Mouse (Mus musculus): ENCODE measurements around the gene Fyttd1. TPM values are rescaled to one million over a fixed set of nuclear protein-coding genes. Genes with fewer than 3 reads are reported as not detected.

Gene Fyttd1
- 118 and 121 TPM in 2 replicates for polyA plus RNA-seq (2016; fragmentation: Nextera tagmentation; extraction: Ambion mirVana)

DNA sequence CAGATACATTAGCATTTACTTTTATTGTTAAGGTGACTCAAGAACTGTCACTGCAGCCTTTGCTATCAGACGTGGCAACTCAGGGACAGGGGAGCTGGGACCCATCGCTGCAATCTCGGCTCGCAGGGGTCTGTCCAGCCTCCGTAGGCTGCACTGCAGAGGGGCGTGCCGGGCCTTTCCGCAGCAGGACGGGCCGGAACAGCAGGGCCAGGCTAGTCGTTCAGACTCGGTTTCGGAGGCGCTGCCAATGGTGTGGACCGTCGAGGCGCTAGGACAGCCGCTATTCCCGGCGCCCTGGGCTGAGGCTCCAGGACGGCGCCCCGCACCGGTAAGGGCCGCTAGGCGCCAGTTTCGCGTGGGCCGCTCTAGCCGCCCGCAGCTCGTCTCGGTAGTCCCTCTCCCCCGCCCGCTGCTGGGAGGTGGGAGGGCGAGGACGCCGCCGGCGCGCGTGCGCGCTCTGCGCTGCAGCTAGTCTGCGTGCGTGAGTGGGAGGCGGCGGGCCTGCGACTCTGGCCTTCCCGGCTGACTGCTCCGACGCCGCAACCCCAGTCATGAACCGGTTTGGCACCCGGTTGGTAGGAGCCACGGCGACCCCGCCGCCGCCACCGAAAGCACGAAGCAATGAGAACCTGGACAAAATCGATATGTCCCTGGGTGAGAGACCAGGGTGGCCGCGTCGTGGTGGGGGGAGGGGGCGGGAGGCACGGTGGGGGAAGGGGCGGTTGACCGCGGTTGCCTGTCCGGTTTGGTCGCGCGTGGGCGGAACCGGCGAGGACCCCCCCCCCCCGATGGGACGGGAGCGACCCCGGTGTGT is at the start of gene Fyttd1, which contains the start of gene Rubcn:
Gene Fyttd1 (plus strand): TSS at position 158 of the 814 bp plus-strand sequence.
Gene Rubcn (minus strand): TSS at position 424 of the 814 bp plus-strand sequence.
- 1% methylated on average over 75 of the region's 83 CpGs for WGBS
- H3K9me3 ChIP-seq: no peaks in the 10 kb centered on the region

DNA sequence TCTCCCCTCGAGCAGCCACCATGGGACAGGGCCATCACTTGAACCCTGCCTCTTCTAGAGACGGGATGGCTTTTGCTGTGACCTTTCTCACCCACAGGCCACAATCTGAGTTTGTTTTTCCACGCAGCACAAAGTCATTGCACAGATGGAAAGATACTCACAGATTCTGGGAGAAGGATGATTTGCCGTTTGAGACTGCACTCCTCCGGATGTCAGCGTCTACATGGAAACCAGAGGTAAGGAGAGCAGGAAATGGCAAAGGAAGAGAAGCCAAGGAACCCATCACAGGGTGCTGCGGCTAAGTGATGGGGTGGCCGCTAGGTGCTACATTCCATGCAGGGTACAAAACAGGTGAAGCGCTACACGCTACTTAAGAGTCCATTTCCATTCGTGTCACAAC is 48.2 kb upstream of the Fyttd1 start:
- 90% methylated on average over 11 of the region's 11 CpGs for WGBS
- peaks cover 65% of the 10 kb centered on the region for H3K36me3 ChIP-seq

More for the DNA sequence above, at the start of gene Fyttd1, which contains the start of gene Rubcn:
- H3K4me2 ChIP-seq: peak within 1 kb of the TSS; percentile 81
- no peaks in the 10 kb centered on the region for H3K27me3 ChIP-seq
- H3K36me3 ChIP-seq: no peaks in the 10 kb centered on the region; the same call in 1 of the 2 replicates
- peak within 1 kb of the TSS; percentile 92 for H3K9ac ChIP-seq (replicated peaks)
- peak within 1 kb of the TSS; percentile 85 for H3K27ac ChIP-seq
- peak within 1 kb of the TSS; percentile 94 for H3K4me3 ChIP-seq (replicated peaks)
- ATAC-seq (ENCODE audit: insufficient number of reproducible peaks, insufficient read depth, low FRiP score, low TSS enrichment, low read depth): peak; percentile 95
- H3K4me1 ChIP-seq (replicated peaks): peaks cover 15% of the 10 kb centered on the region

DNA sequence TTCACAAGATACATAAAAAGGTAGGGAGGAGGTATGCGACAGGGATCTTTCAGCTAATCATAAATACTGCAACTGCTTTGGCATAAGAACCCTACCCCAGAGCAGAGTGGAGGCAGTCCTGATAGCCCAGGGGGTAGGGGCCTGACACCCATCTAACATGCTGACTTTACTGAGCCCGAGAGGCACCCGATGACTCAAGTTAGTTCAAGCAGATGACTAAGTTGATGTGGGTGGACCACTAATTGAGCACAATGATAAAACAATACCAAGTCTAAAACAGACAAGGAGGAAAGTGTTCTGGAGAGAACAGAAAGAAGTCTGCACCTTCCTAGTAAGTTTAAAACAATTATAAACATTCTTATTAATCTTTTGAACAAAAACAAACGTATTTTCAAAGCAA is 45.8 kb upstream of the Fyttd1 start:
- Histone ChIP-seq H3K36me3 (peaks cover 60% of the 10 kb centered on the region), H3K9me3 (no peaks in the 10 kb centered on the region), H3K4me2 (no peak overlapping the region), H3K27me3 (no peaks in the 10 kb centered on the region), H3K27ac (no peak overlapping the region), H3K9ac (replicated peaks) (no peak overlapping the region), H3K4me1 (replicated peaks) (no peaks in the 10 kb centered on the region), H3K4me3 (replicated peaks) (no peak overlapping the region)
- ATAC-seq (ENCODE audit: insufficient number of reproducible peaks, insufficient read depth, low FRiP score, low TSS enrichment, low read depth): no peak
- 87% methylated on average over 4 of the region's 4 CpGs for WGBS

More for the DNA sequence above, 48.2 kb upstream of the Fyttd1 start:
- Histone ChIP-seq H3K27ac (no peak overlapping the region), H3K9ac (replicated peaks) (no peak overlapping the region), H3K27me3 (no peaks in the 10 kb centered on the region), H3K9me3 (no peaks in the 10 kb centered on the region), H3K4me3 (replicated peaks) (no peak overlapping the region), H3K4me2 (no peak overlapping the region), H3K4me1 (replicated peaks) (no peaks in the 10 kb centered on the region)
- no peak for ATAC-seq (ENCODE audit: insufficient number of reproducible peaks, insufficient read depth, low FRiP score, low TSS enrichment, low read depth)

DNA sequence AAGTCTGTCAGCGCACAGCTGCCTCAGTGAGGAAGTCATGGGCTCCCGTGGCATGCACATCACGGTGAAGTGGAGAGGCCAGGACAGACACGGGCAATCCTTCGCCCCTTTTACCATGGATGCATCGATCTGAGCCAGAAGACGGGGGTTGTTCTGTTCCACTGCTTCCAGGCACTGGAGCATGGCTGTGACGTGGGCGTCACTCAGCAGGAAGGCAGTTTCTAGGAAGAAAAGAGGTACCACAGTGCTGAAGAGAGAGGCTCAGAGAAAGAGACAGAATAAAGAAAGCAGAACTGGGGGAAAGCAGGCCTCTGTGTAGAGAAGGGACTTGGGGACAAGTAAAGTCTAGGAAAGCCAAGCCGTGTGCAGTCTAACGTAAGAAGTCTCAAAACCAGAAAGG is 30.2 kb upstream of the Fyttd1 start:
- Histone ChIP-seq H3K27ac (no peak overlapping the region), H3K36me3 (peaks cover 75% of the 10 kb centered on the region), H3K27me3 (no peaks in the 10 kb centered on the region), H3K4me3 (replicated peaks) (no peak overlapping the region), H3K4me1 (replicated peaks) (no peaks in the 10 kb centered on the region), H3K9ac (replicated peaks) (no peak overlapping the region), H3K4me2 (no peak overlapping the region), H3K9me3 (no peaks in the 10 kb centered on the region)
- ATAC-seq (ENCODE audit: insufficient number of reproducible peaks, insufficient read depth, low FRiP score, low TSS enrichment, low read depth): no peak
- 93% methylated on average over 11 of the region's 11 CpGs for WGBS

DNA sequence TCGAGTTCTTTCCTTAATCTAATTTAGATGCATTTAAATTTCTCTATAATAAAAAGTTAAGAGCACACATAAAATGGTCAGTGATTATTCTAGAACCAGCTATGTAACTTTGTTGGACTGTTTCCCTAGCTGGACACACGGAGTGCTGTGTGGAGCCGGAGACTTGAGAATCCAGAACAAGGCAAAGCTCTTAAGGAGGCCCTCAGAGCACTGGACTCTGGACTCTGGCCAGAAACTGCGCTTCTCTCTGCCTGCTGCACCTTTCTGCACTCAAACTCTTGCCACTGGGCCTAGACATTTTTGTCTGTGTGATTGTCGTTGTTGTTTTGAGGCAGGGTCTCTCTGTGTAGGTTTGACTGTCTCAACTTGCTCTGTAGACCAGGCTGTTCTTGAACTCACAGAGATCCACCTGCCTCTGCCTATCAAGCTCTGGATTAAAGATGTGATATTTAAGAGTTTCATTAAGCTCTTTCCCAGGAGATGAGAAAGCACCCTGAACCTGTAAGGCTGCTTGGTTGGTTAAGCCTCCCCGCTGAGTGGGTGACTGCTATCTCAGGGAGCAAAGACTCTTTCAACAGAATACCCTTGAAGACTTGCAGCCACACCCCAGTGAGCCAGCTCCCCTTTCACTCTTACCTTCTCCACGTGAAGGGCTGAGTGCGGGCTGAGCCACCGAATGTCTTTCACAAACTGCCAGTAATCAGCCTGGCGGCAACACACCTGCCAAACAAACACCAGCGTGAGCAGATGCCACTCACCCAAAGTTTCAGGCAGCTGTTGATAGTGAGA is 28.1 kb upstream of the Fyttd1 start:
- Histone ChIP-seq H3K9ac (replicated peaks) (no peak overlapping the region), H3K4me1 (replicated peaks) (no peaks in the 10 kb centered on the region; the same call in 1 of the 2 replicates), H3K4me3 (replicated peaks) (no peak overlapping the region), H3K27me3 (no peaks in the 10 kb centered on the region), H3K9me3 (no peaks in the 10 kb centered on the region), H3K36me3 (peaks cover 65% of the 10 kb centered on the region), H3K27ac (no peak overlapping the region), H3K4me2 (no peak overlapping the region)
- 92% methylated on average over 11 of the region's 11 CpGs for WGBS
- no peak for ATAC-seq (ENCODE audit: insufficient number of reproducible peaks, insufficient read depth, low FRiP score, low TSS enrichment, low read depth)

DNA sequence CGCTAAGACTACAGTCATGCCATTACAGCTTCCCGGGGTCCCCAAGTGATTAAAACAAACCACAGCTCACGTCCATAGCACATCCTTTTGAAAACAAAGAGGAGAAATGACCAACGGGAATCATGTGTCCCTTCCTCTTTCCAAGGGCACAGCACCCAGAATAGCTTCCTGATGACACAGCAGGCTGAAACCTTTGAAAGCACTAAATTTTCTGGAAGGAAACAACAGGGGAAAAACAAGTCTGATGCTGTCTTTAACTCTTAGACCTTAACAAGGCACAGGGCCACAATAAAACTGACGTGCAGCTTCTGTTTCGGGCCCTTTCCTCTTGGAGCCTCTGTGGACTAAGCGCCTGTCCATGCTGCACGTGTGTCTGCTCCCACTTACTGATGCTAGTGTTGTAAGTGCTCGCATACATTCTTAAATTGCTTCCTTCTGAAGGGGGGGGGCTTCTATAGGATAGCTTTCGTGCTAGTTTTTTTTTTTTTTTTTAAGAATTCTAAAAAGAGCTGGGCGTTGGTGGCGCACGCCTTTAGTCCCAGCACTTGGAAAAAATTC is 23.7 kb upstream of the Fyttd1 start:
- H3K4me1 ChIP-seq (replicated peaks): no peaks in the 10 kb centered on the region; the same call in 1 of the 2 replicates
- WGBS: 78% methylated on average over 13 of the region's 13 CpGs
- H3K27me3 ChIP-seq: no peaks in the 10 kb centered on the region
- no peak overlapping the region for H3K27ac ChIP-seq
- peaks cover 35% of the 10 kb centered on the region for H3K36me3 ChIP-seq
- no peak overlapping the region for H3K4me2 ChIP-seq
- no peak overlapping the region for H3K4me3 ChIP-seq (replicated peaks)
- no peak overlapping the region for H3K9ac ChIP-seq (replicated peaks)
- no peak for ATAC-seq (ENCODE audit: insufficient number of reproducible peaks, insufficient read depth, low FRiP score, low TSS enrichment, low read depth)
- no peaks in the 10 kb centered on the region for H3K9me3 ChIP-seq

DNA sequence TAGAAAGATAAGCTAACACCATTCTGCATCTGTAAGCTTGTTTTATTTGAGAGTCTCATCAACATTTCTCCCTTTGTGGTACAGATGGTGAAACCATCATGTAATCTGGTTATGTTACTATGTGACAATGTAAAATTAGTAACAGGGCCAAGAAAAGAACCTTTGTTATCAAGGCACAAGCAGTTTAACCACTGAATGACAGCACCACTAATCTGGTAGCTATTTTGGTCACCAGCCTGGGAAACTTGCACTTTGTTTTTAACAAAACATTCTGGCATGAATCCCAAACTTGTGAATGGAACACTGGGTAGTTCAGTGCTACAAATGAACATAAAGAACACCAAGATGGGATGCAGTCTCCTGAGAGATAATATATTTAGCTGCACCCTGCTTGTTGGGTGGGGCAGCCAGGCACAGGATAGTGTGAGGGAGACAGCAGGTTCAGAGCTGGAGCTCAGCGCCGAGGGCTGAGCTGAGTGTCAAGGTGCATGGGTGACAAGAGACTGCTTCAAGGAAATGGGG is 23.2 kb upstream of the Fyttd1 start:
- WGBS: 95% methylated on average over 2 of the region's 2 CpGs
- no peak for ATAC-seq (ENCODE audit: insufficient number of reproducible peaks, insufficient read depth, low FRiP score, low TSS enrichment, low read depth)

DNA sequence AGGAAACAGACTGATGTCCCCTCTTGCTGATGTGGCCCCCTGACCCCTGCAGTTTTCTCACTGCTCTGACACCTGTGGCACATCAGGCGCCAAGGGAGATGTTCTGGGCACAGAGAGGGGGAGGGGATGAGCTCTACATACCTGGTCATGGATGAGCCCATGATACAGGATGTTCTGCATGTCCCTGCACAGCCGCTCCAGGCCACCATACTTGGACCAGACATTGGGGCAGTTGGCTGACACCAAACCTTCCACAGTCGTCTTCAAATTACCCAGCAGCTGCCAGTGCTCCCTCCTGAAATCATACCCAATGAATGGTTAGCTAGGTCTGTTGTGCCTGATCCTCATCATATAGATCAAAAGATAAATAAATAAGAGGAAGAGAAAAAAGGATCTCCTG is 20.5 kb upstream of the Fyttd1 start:
- no peak overlapping the region for H3K9ac ChIP-seq (replicated peaks)
- ATAC-seq (ENCODE audit: insufficient number of reproducible peaks, insufficient read depth, low FRiP score, low TSS enrichment, low read depth): no peak
- no peaks in the 10 kb centered on the region for H3K27me3 ChIP-seq
- no peaks in the 10 kb centered on the region for H3K9me3 ChIP-seq
- H3K36me3 ChIP-seq: peaks cover 30% of the 10 kb centered on the region
- no peaks in the 10 kb centered on the region; the same call in 1 of the 2 replicates for H3K4me1 ChIP-seq (replicated peaks)
- H3K27ac ChIP-seq: no peak overlapping the region
- WGBS: 81% methylated on average over 3 of the region's 3 CpGs
- H3K4me3 ChIP-seq (replicated peaks): no peak overlapping the region
- H3K4me2 ChIP-seq: no peak overlapping the region

More for the DNA sequence above, 23.2 kb upstream of the Fyttd1 start:
- H3K27me3 ChIP-seq: no peaks in the 10 kb centered on the region
- no peak overlapping the region for H3K4me2 ChIP-seq
- no peak overlapping the region for H3K27ac ChIP-seq
- peaks cover 30% of the 10 kb centered on the region for H3K36me3 ChIP-seq
- H3K4me3 ChIP-seq (replicated peaks): no peak overlapping the region
- H3K9me3 ChIP-seq: no peaks in the 10 kb centered on the region
- no peak overlapping the region for H3K9ac ChIP-seq (replicated peaks)
- H3K4me1 ChIP-seq (replicated peaks): no peaks in the 10 kb centered on the region; the same call in 1 of the 2 replicates

DNA sequence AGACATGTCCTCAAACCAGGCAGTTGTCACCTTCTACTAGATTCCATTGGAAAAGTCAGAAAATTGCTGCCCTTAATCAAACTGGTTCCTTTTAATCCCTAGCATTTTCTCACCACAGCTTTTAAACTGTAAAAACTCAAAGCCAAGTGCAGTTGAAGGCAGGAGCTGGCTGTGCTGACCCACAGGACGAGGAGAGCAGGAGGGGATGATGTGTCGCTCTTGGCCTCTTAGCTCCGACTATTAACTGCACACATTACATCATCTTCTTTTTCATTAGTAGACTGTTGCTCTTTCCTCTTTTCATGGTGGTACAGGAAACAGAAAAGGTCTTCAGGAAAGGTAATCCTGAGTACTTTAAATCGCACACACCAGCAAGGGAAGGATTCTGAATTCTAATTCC is 18.9 kb upstream of the Fyttd1 start:
- no peak overlapping the region for H3K9ac ChIP-seq (replicated peaks)
- H3K27ac ChIP-seq: no peak overlapping the region
- H3K4me1 ChIP-seq (replicated peaks): no peaks in the 10 kb centered on the region; the same call in 1 of the 2 replicates
- ATAC-seq (ENCODE audit: insufficient number of reproducible peaks, insufficient read depth, low FRiP score, low TSS enrichment, low read depth): no peak
- H3K9me3 ChIP-seq: no peaks in the 10 kb centered on the region
- peaks cover 27% of the 10 kb centered on the region for H3K36me3 ChIP-seq
- H3K27me3 ChIP-seq: no peaks in the 10 kb centered on the region
- no peak overlapping the region for H3K4me3 ChIP-seq (replicated peaks)
- WGBS: 75% methylated on average over 4 of the region's 4 CpGs
- no peak overlapping the region for H3K4me2 ChIP-seq

DNA sequence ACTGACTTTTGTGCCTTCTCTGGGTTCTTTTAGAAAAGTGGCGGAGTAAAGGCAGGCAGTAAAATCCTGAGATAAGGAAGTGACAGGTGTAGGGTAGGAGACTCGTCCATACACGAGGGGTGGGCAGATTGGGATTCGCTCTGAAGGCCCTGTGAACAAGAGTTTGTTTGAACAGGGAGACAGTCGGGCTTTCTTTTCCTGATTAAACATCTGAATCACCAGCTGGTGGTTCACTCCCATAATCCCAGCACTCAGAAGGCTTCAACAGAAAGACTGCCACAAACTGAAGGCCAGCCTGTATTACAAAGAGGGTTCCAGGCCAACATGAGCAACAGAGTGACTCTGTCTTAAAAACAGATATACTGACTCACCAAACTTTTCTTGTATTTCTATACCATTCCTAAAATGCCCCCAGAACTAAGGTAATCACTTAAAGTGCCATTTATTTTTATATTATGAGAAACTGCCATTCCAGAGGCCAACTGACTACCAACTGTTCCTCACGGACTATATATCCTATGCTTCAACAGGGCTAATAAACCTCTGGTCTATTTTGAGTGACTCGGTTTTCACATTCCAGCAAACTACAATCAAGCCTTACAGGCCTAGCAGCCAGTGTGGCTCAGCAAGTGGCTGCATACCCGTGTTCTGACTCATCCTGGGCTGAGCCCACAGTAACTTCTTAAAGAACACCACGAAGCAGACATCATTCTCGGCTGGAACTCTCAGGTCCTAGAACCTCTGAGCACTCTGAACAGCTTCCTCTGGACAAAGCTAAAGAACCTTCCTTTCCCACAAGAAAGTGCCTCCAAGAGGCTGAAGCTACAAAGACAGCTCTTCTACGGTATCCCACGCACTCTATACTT is 18.3 kb upstream of the Fyttd1 start:
- Histone ChIP-seq H3K9ac (replicated peaks) (no peak overlapping the region), H3K4me3 (replicated peaks) (no peak overlapping the region), H3K36me3 (peaks cover 27% of the 10 kb centered on the region), H3K27me3 (no peaks in the 10 kb centered on the region), H3K9me3 (no peaks in the 10 kb centered on the region), H3K4me1 (replicated peaks) (no peaks in the 10 kb centered on the region), H3K27ac (no peak overlapping the region), H3K4me2 (no peak overlapping the region)
- no peak for ATAC-seq (ENCODE audit: insufficient number of reproducible peaks, insufficient read depth, low FRiP score, low TSS enrichment, low read depth)
- WGBS: 70% methylated on average over 12 of the region's 12 CpGs

All from limb, embryonic 12.5 days (tissue).